Mouse (Mus musculus) left cerebral cortex, adult 2 months (tissue): ENCODE measurements around the gene Bcl11a. TPM values are rescaled to one million over a fixed set of nuclear protein-coding genes. Genes with fewer than 3 reads are reported as not detected.
"Not testable (repeated sequence)": the region's sequence is repeated elsewhere in the genome, so short reads cannot be mapped to it uniquely, and the experiment has no call there.

Experiments used
- DNase-seq, 2 experiments: peaks; one replicate each; pipeline ENCODE4 v3.0.0; 2021 to 2022; ENCODE audit warnings: low spot score in 2 of 2, mixed read lengths in 1 of 2; ENCODE audit errors: extremely low spot score in 1 of 2
- H3K27ac ChIP-seq: fragments of 200-600 bp; 2 replicates; pipeline ENCODE4 v1.8.1; 2022
- H3K4me3 ChIP-seq: fragments of 200-600 bp; 2 replicates; pipeline ENCODE4 v1.8.1; 2022
- CTCF ChIP-seq: fragments of 200-600 bp; IDR thresholded peaks from 2 replicates; pipeline ENCODE4 v1.8.1; 2022; ENCODE audit warnings: antibody characterized with exemption, mild to moderate bottlenecking, moderate library complexity
- intact Hi-C: fragments of 180-260 bp; cut with DNase I; formaldehyde crosslinking; loops from one replicate; pipeline ENCODE4 v1.15.1; 2025
- total RNA-seq, 2 experiments: library from RNA; stranded (reverse); gene quantifications; 2 replicates each; pipeline ENCODE4 v1.2.3; 2021

The Bcl11a gene
- total RNA-seq, 2 experiments from 2014 or later = 101 to 103 TPM

DNA sequence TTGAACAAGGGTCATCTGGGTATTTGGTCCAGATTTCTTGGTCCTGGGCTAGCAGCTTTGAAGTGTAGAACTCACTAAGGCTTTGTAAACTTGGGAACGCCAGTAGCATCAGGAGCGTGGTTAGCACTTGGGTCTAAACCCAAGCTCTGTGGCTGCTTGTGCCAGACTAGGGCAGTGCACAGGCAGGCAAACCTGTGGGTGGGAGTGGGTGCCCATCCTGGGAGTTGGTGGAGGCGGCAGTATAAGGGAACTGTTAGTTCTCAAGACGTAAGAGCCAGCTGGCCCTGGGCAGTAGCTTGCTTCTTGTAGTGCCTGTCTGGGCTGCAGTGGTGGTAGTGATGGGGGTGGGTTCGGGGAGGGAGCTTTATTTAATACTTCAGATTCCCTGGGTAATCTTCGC is 47.2 kb downstream of the Bcl11a start:
- H3K27ac ChIP-seq = peak overlapping the region; percentile 60; the same call in 1 of the 2 replicates
- H3K4me3 ChIP-seq = no peak overlapping the region
- DNase-seq = peak in 1 of 2 experiments; percentile 68
- intact Hi-C loops = no loop called here
- TF ChIP-seq CTCF = no peak

DNA sequence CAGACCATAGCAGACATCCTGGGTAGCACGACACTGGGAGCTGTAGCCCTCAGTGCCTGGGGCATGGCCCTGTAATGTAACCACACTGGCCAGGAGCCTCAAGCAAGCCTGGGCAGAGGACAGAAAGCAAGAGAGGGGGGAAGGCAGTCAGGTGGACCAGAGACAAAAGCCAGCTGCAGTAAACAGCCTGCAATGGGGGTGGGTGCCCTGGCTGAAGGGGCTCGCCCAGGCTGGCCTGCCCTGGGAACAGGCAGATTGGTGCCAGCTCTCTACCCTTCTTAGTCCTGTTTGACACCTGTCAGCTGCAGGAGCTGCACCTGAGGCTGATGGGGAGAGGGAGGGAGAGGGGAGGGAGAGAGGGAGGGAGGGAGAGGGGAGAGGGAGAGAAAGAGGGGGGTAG is 50.1 kb downstream of the Bcl11a start:
- Histone ChIP-seq H3K27ac (peak overlapping the region; percentile 57), H3K4me3 (no peak overlapping the region)
- no peak for TF ChIP-seq CTCF
- DNase-seq = no peak
- intact Hi-C loops = no loop called here

GRCm38 (mm10) chr11:24128880-24129279 is 51.0 kb downstream of the Bcl11a start:
- DNase-seq, H3K4me3 ChIP-seq, intact Hi-C loops, H3K27ac ChIP-seq: not testable (repeated sequence)

DNA sequence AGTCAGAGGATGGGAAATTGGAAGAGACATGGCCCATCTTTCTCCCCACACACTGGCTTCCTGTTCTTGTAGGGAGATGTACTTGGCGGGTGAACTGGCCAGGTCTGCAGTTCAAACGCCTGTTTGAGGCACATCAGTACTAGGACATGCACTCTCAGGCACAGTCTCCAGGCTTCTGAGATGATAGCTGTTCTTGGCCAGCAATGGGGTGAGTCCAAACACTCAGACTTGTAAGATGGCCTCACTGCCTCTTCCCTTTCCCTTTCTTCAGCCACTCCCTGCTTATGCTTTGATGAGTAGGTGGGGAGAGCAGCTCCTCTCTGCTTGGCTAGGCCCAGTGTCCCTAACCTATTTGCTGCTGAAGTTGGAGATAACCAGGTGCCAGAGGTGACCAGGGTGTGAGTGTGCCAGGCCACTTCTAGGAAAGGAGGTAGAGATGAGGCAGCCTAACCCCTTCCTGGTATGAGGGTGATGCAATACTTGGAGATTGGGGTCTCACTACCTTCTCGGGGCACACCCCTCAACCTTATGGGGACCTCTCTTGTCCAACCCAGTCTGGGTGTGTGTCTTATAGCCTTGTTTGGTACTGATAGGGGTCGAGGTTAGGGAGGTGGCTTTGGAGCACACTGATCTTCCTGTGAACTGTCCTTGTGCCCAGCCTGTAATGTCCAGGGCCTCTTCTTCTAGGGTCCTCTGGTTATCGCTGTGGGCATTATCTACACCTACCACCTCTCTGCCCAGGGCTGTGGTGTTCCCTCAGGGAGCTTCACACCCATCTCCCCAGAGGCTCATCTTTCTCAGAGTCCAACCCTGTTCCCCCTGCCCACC is 51.7 kb downstream of the Bcl11a start:
- peak overlapping the region; percentile 32; the same call in 1 of the 2 replicates for H3K27ac ChIP-seq
- intact Hi-C loops = no loop called here
- no peak overlapping the region for H3K4me3 ChIP-seq
- DNase-seq = no peak
- TF ChIP-seq CTCF = no peak

DNA sequence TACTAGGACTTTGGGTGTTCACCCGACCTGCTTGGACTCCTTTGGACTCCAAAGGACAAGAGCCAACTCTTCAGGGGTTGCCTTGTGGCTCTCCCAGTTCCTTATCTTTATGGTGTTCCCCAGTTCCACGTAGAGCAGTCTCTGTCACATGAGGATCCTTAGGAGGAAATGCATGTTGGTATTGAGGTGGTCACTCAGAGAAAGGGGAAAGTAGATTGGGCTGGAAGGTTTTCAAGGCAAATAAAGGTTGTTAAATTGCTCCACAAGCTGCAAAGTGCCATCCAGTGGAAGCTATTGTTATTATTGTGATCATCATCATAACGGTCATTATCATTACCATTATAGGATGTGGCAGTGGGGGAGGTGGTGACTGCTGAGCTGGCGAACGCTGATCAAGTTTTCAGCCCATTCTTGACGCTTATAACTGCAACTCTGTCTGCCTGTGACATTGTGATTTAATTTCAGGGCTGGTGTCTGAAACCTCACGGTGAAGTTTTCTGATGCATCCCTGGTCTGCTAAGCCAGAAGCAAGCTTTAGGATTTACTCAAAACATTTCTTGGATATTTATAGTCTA is 52.4 kb downstream of the Bcl11a start:
- no peak for DNase-seq
- peak overlapping the region; percentile 32; the same call in 1 of the 2 replicates for H3K27ac ChIP-seq
- H3K4me3 ChIP-seq = no peak overlapping the region
- TF ChIP-seq CTCF = no peak
- intact Hi-C loops = no loop called here

GRCm38 (mm10) chr11:24131818-24132217 is 54.0 kb downstream of the Bcl11a start:
- no peak for TF ChIP-seq CTCF
- Histone ChIP-seq H3K27ac (peak overlapping the region; percentile 40; the same call in 1 of the 2 replicates), H3K4me3 (no peak overlapping the region)
- DNase-seq = no peak
- intact Hi-C loops = no loop called here

DNA sequence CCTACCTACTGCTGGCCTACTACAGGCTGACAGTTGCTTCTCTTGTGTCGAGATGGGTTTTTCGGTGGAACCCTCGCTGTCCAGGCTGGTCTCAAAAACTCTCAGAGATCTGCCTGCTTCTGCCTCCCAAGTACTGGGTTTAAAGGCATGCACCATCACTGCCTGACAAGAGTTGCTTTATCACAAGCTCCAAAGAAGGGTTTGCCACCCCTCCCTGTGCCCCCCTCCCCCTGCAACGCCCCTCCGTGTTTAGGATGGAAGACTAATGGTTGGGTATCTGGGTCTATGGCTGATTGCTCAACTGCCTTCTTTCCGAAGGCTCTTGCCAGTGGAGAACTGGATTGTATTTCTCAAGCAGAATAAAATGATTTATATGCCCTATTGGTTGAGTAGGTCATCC is 54.5 kb downstream of the Bcl11a start:
- DNase-seq = no peak
- intact Hi-C loops = no loop called here
- no peak overlapping the region for H3K27ac ChIP-seq
- H3K4me3 ChIP-seq = no peak overlapping the region
- TF ChIP-seq CTCF = no peak

DNA sequence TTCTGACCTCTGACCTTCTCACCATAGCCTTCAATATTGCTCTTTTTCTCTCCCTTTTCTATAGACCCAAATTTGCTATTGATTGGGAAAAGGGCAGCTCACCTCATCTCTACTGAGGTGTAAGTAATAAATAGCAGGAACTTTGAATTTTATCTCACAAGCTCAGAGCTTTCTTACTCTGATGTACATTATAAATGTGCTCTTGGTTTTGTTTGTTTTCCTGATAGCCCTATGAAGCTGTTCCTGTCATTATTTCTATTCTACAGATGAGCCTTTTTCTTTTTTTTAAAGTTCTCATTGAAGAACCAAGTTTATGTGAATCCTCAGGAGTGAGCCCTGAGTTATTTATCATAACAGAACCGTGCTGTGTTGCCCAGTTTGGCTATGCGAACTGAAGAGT is 55.0 kb downstream of the Bcl11a start:
- Histone ChIP-seq H3K27ac (no peak overlapping the region), H3K4me3 (no peak overlapping the region)
- intact Hi-C loops = no loop called here
- DNase-seq = no peak
- TF ChIP-seq CTCF = no peak

- TF ChIP-seq CTCF = no peak
- intact Hi-C loops = no loop called here
- no peak for DNase-seq
Measured at GRCm38 (mm10) chr11:24133484-24133883, 55.6 kb downstream of the Bcl11a start.

GRCm38 (mm10) chr11:24133928-24134327 is 56.1 kb downstream of the Bcl11a start:
- TF ChIP-seq CTCF = no peak
- intact Hi-C loops = no loop called here
- no peak for DNase-seq
- Histone ChIP-seq H3K4me3 (no peak overlapping the region), H3K27ac (no peak overlapping the region)

More at GRCm38 (mm10) chr11:24133484-24133883, 55.6 kb downstream of the Bcl11a start:
- H3K4me3 ChIP-seq = no peak overlapping the region
- H3K27ac ChIP-seq = no peak overlapping the region

GRCm38 (mm10) chr11:24135244-24135643 is 57.4 kb downstream of the Bcl11a start:
- no peak for TF ChIP-seq CTCF
- H3K4me3 ChIP-seq = no peak overlapping the region
- H3K27ac ChIP-seq = peak overlapping the region; percentile 56
- intact Hi-C loops = no loop called here
- DNase-seq = no peak

DNA sequence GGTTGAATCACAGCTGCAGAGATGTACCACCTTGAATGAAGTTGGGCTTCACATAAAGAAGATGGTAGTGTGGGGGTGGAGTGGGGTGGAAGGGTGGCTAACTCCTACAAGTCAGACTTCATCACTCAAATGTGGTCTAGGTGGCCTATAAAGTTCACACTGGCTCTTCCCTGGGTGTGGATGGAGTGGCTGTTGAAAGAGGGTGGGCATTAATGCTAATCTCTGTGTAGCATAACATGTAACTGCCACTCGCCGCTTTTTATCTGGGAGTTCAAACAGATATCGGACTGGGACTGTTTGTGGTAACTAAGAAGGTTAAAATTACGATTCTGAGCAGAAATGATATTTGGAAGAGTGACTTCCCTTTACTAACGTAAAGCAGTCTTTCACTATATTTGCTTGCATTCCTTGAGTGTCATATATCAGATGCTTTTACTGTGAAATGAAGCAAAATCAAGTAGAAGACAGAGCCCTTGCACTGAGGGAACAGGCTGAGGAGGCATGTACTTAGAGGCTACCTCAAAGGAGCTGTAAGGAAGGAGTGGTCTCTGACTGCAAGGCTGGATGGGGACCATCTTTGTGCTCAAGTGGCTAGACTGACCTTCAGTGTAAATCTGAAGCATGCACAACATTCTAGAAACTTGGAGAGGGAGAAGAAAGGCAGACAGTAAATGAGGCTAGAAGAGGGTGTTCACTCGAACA is 58.4 kb downstream of the Bcl11a start:
- TF ChIP-seq CTCF = no peak
- Histone ChIP-seq H3K4me3 (no peak overlapping the region), H3K27ac (peak overlapping the region; percentile 71)
- intact Hi-C loops = no loop called here
- no peak for DNase-seq
